13 mouse cellular contexts compared by ENCODE assay signal in genomic region chr10:122570909-122571551, GRCm38 (mm10).
A peak's percentile ranks its signal among the peaks of the same experiment; 100 is the strongest.
DNase-seq lines count a peak whose midpoint lies in the region; ATAC-seq and TF ChIP-seq lines count a peak whose summit lies in the region.
"Had no signal": no experiment of that assay in that cellular context is flagged by ENCODE, and none has a peak within 500 bp of the region (broad histone marks: within the 10 kb centered on the region; RNA-seq: fewer than 3 reads in every experiment).

No protein-coding gene starts in this region.

- H3K27ac ChIP-seq in kidney, postnatal 0 days = peak overlapping the region; percentile 42; the same call in 1 of the 2 replicates
- no peak overlapping the region for H3K27ac ChIP-seq in intestine, embryonic 14.5 days (ENCODE audit: low read depth)
- no peak overlapping the region for H3K27ac ChIP-seq in midbrain, embryonic 15.5 days
- H3K27ac ChIP-seq: hindbrain, postnatal 0 days; liver, embryonic 13.5 days had no signal

- H3K9me3 ChIP-seq in kidney, postnatal 0 days (replicated peaks; ENCODE audit: low read length) = no peaks in the 10 kb centered on the region
- no peaks in the 10 kb centered on the region for H3K9me3 ChIP-seq in intestine, embryonic 14.5 days (ENCODE audit: control insufficient read depth, low read length)
- H3K9me3 ChIP-seq in midbrain, embryonic 15.5 days = no peaks in the 10 kb centered on the region
- H3K9me3 ChIP-seq: liver, embryonic 13.5 days had no signal

- WGBS in kidney, postnatal 0 days = 13% methylated on average over 13 of the region's 13 CpGs
- 10% methylated on average over 13 of the region's 13 CpGs for WGBS in intestine, embryonic 14.5 days
- 21% methylated on average over 13 of the region's 13 CpGs for WGBS in midbrain, embryonic 15.5 days

- no peak overlapping the region for H3K4me3 ChIP-seq in kidney, postnatal 0 days (replicated peaks; ENCODE audit: low read depth, low read length)
- H3K4me3 ChIP-seq in intestine, embryonic 14.5 days (ENCODE audit: low read depth, low read length) = no peak overlapping the region
- no peak overlapping the region for H3K4me3 ChIP-seq in midbrain, embryonic 15.5 days
- H3K4me3 ChIP-seq: liver, embryonic 13.5 days had no signal

- peak; percentile 89 for DNase-seq in kidney, postnatal 0 days (ENCODE audit: low spot score)
- DNase-seq in kidney, adult 8-10 months = no peak
- DNase-seq in brain, embryonic 14.5 days (ENCODE audit: low read depth) = peak; percentile 59
- peak; percentile 56 for DNase-seq in intestine, embryonic 14.5 days (ENCODE audit: low spot score)
- DNase-seq in layer of hippocampus, postnatal 36 days = no peak
- no peak for DNase-seq in gastrocnemius, postnatal 25 days
- DNase-seq: adrenal gland, postnatal 36 days; cerebellum, adult 9-11 months; liver, embryonic 13.5 days; thymus, postnatal 14 days had no signal

- no peak for TF ChIP-seq CTCF in kidney, postnatal 0 days (IDR thresholded peaks at IDR 0.05; ENCODE audit: low read depth)
- no peak for TF ChIP-seq CTCF in brain, embryonic 14.5 days (IDR thresholded peaks at IDR 0.05; ENCODE audit: borderline replicate concordance, extremely low read depth, insufficient read depth, insufficient read length)

- no peak for TF ChIP-seq POLR2A in brain, embryonic 14.5 days (IDR thresholded peaks at IDR 0.05; ENCODE audit: borderline replicate concordance, extremely low read depth, insufficient read depth, insufficient read length, poor library complexity, severe bottlenecking)

- no peak overlapping the region for H3K4me2 ChIP-seq in kidney, postnatal 0 days (ENCODE audit: low read length)
- H3K4me2 ChIP-seq in intestine, embryonic 14.5 days (ENCODE audit: low read length) = no peak overlapping the region
- no peak overlapping the region for H3K4me2 ChIP-seq in midbrain, embryonic 15.5 days
- H3K4me2 ChIP-seq: heart, embryonic 11.5 days; liver, embryonic 13.5 days had no signal

- peak; percentile 77 for ATAC-seq in kidney, postnatal 0 days (replicated peaks; ENCODE audit: low FRiP score, low read depth)
- peak; percentile 68 for ATAC-seq in intestine, embryonic 14.5 days (replicated peaks; ENCODE audit: low FRiP score, low TSS enrichment, low read depth)
- ATAC-seq in midbrain, embryonic 15.5 days (replicated peaks) = peak; percentile 42; the same call in 1 of the 2 replicates
- ATAC-seq: hindbrain, postnatal 0 days had no signal

- H3K36me3 ChIP-seq in kidney, postnatal 0 days (ENCODE audit: insufficient read depth, low read length) = no peaks in the 10 kb centered on the region
- H3K36me3 ChIP-seq in intestine, embryonic 14.5 days (ENCODE audit: control insufficient read depth, insufficient read depth, low read length) = no peaks in the 10 kb centered on the region
- H3K36me3 ChIP-seq in midbrain, embryonic 15.5 days (replicated peaks) = no peaks in the 10 kb centered on the region
- H3K36me3 ChIP-seq: liver, embryonic 13.5 days had no signal

- H3K4me1 ChIP-seq in kidney, postnatal 0 days (replicated peaks; ENCODE audit: insufficient read depth, low read length) = no peaks in the 10 kb centered on the region
- peaks cover 9% of the 10 kb centered on the region for H3K4me1 ChIP-seq in intestine, embryonic 14.5 days (replicated peaks; ENCODE audit: control insufficient read depth, insufficient read depth, low read length)
- H3K4me1 ChIP-seq in midbrain, embryonic 15.5 days = peaks cover 5% of the 10 kb centered on the region; the same call in 1 of the 2 replicates
- H3K4me1 ChIP-seq: liver, embryonic 13.5 days had no signal

- no peak overlapping the region for H3K9ac ChIP-seq in kidney, postnatal 0 days (ENCODE audit: low read depth, low read length)
- H3K9ac ChIP-seq in intestine, embryonic 14.5 days (ENCODE audit: low read length) = no peak overlapping the region
- H3K9ac ChIP-seq in midbrain, embryonic 15.5 days = no peak overlapping the region
- H3K9ac ChIP-seq: liver, embryonic 13.5 days had no signal

- no peaks in the 10 kb centered on the region for H3K27me3 ChIP-seq in kidney, postnatal 0 days (ENCODE audit: insufficient read depth, low read length)
- H3K27me3 ChIP-seq in intestine, embryonic 14.5 days (replicated peaks; ENCODE audit: control insufficient read depth, insufficient read depth, low read length) = no peaks in the 10 kb centered on the region
- H3K27me3 ChIP-seq in midbrain, embryonic 15.5 days (replicated peaks) = no peaks in the 10 kb centered on the region
- H3K27me3 ChIP-seq: liver, embryonic 13.5 days had no signal

Comparison
In these comparisons a context has a peak if more than half of its experiments do, and no peak if none do; other contexts are left out.
1. DNase-seq: peak in kidney, postnatal 0 days (single experiment), brain, embryonic 14.5 days (single experiment) and intestine, embryonic 14.5 days (single experiment); none in kidney, adult 8-10 months (0 of 2), layer of hippocampus, postnatal 36 days (0 of 2) and gastrocnemius, postnatal 25 days (single experiment).
2. Peak in every context shown above with its lines, with median percentiles within 50 percentile points of each other: ATAC-seq.